Mouse (Mus musculus) kidney, adult 2 months (tissue): Measurements from ENCODE around the gene Dnm2.

ENCODE experiments used
- CTCF ChIP-seq: fragments of 200-500 bp; conservative IDR thresholded peaks from 2 replicates; pipeline ENCODE4 v1.5.1; 2011; ENCODE audit warnings: low read depth, mild to moderate bottlenecking, control low read depth, low read length, moderate library complexity, mixed read lengths; ENCODE audit not compliant: insufficient read depth, insufficient read length
- POLR2A ChIP-seq: fragments of 200-500 bp; IDR thresholded peaks from one replicate; pipeline ENCODE4 v1.6.1; 2011; ENCODE audit warnings: low read depth, low read length, control low read depth

DNA sequence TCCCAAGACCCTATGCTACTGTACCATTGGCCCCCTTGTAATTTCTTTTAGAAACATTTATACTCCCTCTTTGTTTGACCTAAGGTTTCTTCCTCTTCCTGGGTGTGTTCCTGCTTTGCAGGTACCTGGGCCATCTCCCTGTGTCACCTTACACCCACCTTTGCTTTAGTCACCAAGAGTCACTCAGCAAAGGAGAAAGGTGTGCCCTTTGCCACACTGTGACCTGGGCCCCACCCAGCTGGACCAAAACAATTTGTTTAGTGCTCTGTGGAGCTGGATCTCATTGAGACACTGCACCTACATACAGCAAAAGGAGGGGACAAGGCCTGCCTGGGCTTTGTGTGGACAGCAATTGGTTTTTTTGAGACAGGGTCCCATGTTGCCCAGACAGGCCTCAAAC lies 15.7 kb downstream of the Dnm2 start:
- TF ChIP-seq POLR2A (no peak), CTCF (no peak)
